Mouse (Mus musculus) lung, postnatal 0 days (tissue): Measurements from ENCODE around the gene Npas1. TPM values are rescaled to one million over a fixed set of nuclear protein-coding genes. Genes with fewer than 3 reads are reported as not detected.

ENCODE experiments used
- ATAC-seq: fragments of 200-750 bp; cut with Nextera tagmentation; 2 replicates; pipeline ENCODE4 v1.8.0; 2017; ENCODE audit warnings: moderate library complexity
- DNase-seq: peaks from one replicate; pipeline ENCODE4 v3.0.0-alpha.2; 2016; ENCODE audit warnings: low spot score
- H3K27ac ChIP-seq: fragments of 300-500 bp; sonication (generic); 2 replicates; pipeline ENCODE4 v1.5.1; 2014; ENCODE audit warnings: antibody characterized with exemption, mild to moderate bottlenecking, low read length, mixed read lengths
- H3K27me3 ChIP-seq: fragments of 300-500 bp; sonication (generic); replicated peaks from 2 replicates; pipeline ENCODE4 v1.6.1; 2014; ENCODE audit warnings: low read length, mixed read lengths; ENCODE audit not compliant: insufficient read depth
- H3K36me3 ChIP-seq: fragments of 300-500 bp; sonication (generic); 2 replicates; pipeline ENCODE4 v1.6.1; 2014; ENCODE audit warnings: low read length, mixed read lengths; ENCODE audit not compliant: insufficient read depth
- H3K4me1 ChIP-seq: fragments of 300-500 bp; sonication (generic); 2 replicates; pipeline ENCODE4 v1.6.1; 2014; ENCODE audit warnings: antibody characterized with exemption, low read depth, low read length, mixed read lengths; ENCODE audit not compliant: insufficient read depth
- H3K4me2 ChIP-seq: fragments of 300-500 bp; sonication (generic); replicated peaks from 2 replicates; pipeline ENCODE4 v1.6.1; 2014; ENCODE audit warnings: low read depth, mild to moderate bottlenecking, low read length, moderate library complexity, mixed read lengths
- H3K4me3 ChIP-seq: fragments of 300-500 bp; sonication (generic); 2 replicates; pipeline ENCODE4 v1.5.1; 2014; ENCODE audit warnings: low read depth, low read length
- H3K9ac ChIP-seq: fragments of 300-500 bp; sonication (generic); replicated peaks from 2 replicates; pipeline ENCODE4 v1.6.1; 2014; ENCODE audit warnings: low read depth, mild to moderate bottlenecking
- H3K9me3 ChIP-seq: fragments of 300-500 bp; sonication (generic); 2 replicates; pipeline ENCODE4 v1.6.1; 2016; ENCODE audit warnings: low read length, mixed read lengths
- CTCF ChIP-seq: IDR thresholded peaks from 2 replicates; pipeline ENCODE4 v1.5.1; 2016; ENCODE audit warnings: antibody characterized with exemption, mild to moderate bottlenecking
- EP300 ChIP-seq: IDR thresholded peaks from 2 replicates; pipeline ENCODE4 v1.6.1; 2016; ENCODE audit warnings: antibody characterized with exemption, mild to moderate bottlenecking, control low read depth
- WGBS: fragments of 180-500 bp; shearing (Covaris S2); extraction: QIAGEN DNeasy Blood & Tissue Kit; methylation state at CpG from one replicate; pipeline ENCODE4 v1.1.7; 2014; 5-methylcytosine and 5-hydroxymethylcytosine counted together
- polyA plus RNA-seq: library from polyadenylated mRNA; unstranded; fragments of >200 nt; fragmentation: Nextera tagmentation; extraction: Ambion mirVana; gene quantifications from 2 replicates; pipeline ENCODE4 v1.2.1, GENCODE M21; 2015

Gene Npas1
- polyA plus RNA-seq, 1 experiment from 2014 or later: 0.17 TPM

GRCm38 (mm10) chr7:16412220-16412896 lies 65.2 kb downstream of the Npas1 start:
- Histone ChIP-seq H3K4me3 (no peak overlapping the region), H3K4me1 (peaks cover 12% of the 10 kb centered on the region; the same call in 1 of the 2 replicates), H3K27me3 (no peaks in the 10 kb centered on the region), H3K36me3 (no peaks in the 10 kb centered on the region), H3K9me3 (no peaks in the 10 kb centered on the region), H3K9ac (no peak overlapping the region), H3K27ac (no peak overlapping the region), H3K4me2 (no peak overlapping the region)
- DNase-seq (peak; percentile 47), ATAC-seq (no peak)
- no peak for TF ChIP-seq EP300
- TF ChIP-seq CTCF: no peak
- WGBS: 73% methylated on average over 8 of the region's 8 CpGs

GRCm38 (mm10) chr7:16411100-16411499 lies 66.4 kb downstream of the Npas1 start:
- DNase-seq (no peak), ATAC-seq (no peak)
- Histone ChIP-seq H3K4me1 (peaks cover 9% of the 10 kb centered on the region; the same call in 1 of the 2 replicates), H3K36me3 (no peaks in the 10 kb centered on the region), H3K4me2 (no peak overlapping the region), H3K27ac (peak overlapping the region; percentile 16; the same call in 1 of the 2 replicates), H3K9me3 (no peaks in the 10 kb centered on the region), H3K9ac (no peak overlapping the region), H3K4me3 (no peak overlapping the region), H3K27me3 (no peaks in the 10 kb centered on the region)
- 88% methylated on average over 5 of the region's 5 CpGs for WGBS
- TF ChIP-seq CTCF: no peak
- no peak for TF ChIP-seq EP300

- 84% methylated on average over 3 of the region's 3 CpGs for WGBS
- peaks cover 29% of the 10 kb centered on the region for H3K4me1 ChIP-seq
- H3K4me2 ChIP-seq: no peak overlapping the region
- no peaks in the 10 kb centered on the region for H3K9me3 ChIP-seq
- ATAC-seq (no peak), DNase-seq (no peak)
- no peaks in the 10 kb centered on the region for H3K27me3 ChIP-seq
- H3K9ac ChIP-seq: no peak overlapping the region
- no peaks in the 10 kb centered on the region for H3K36me3 ChIP-seq
- TF ChIP-seq EP300 (no peak), CTCF (no peak)
- H3K27ac ChIP-seq: peak overlapping the region; percentile 20
- no peak overlapping the region for H3K4me3 ChIP-seq
These were observed 70.5 kb downstream of the Npas1 start for GRCm38 (mm10) chr7:16406978-16407377.

Other genes starting within 250 kb of the Npas1 start
- 0.94 and 1.1 TPM in 2 replicates for gene C5ar2, start 233.6 kb downstream of the Npas1 start, polyA plus RNA-seq
- gene C5ar1, start 218.2 kb downstream of the Npas1 start, polyA plus RNA-seq: 11.8 and 13.3 TPM in 2 replicates
- gene Inafm1, start 204.1 kb downstream of the Npas1 start, polyA plus RNA-seq: 18.9 and 20.1 TPM in 2 replicates
- gene Ccdc9, start 190.9 kb downstream of the Npas1 start, polyA plus RNA-seq: 15.9 and 18.3 TPM in 2 replicates
- 30.0 and 31.1 TPM in 2 replicates for gene Bbc3, start 169.3 kb downstream of the Npas1 start, polyA plus RNA-seq
- gene Sae1, start 89.9 kb downstream of the Npas1 start, polyA plus RNA-seq: 84.8 and 92.3 TPM in 2 replicates
- 7.9 and 8.2 TPM in 2 replicates for gene Zc3h4, start 76.8 kb downstream of the Npas1 start, polyA plus RNA-seq
- gene Tmem160, start 24.9 kb downstream of the Npas1 start, polyA plus RNA-seq: 81.0 and 87.9 TPM in 2 replicates
- gene Arhgap35, start 137.3 kb upstream of the Npas1 start, polyA plus RNA-seq: 8.2 and 10.9 TPM in 2 replicates
- gene Ceacam15, start 198.0 kb upstream of the Npas1 start, polyA plus RNA-seq: not detected in 2 replicates
- gene Ceacam9, start 244.2 kb upstream of the Npas1 start, polyA plus RNA-seq: not detected in 2 replicates